Mouse (Mus musculus) CH12.LX (cell line): ENCODE results near the gene A430078G23Rik.

Experiments
- CHD2 ChIP-seq: IDR thresholded peaks from 2 replicates; pipeline ENCODE4 v1.6.1; 2011; ENCODE audit warnings: low read length, improper control_type of control experiment
- E2F4 ChIP-seq: IDR thresholded peaks from 2 replicates; pipeline ENCODE4 v1.6.1; 2011; ENCODE audit warnings: low read depth, low read length, improper control_type of control experiment; ENCODE audit not compliant: insufficient replicate concordance
- ETS1 ChIP-seq: conservative IDR thresholded peaks from 2 replicates; pipeline ENCODE4 v1.6.1; 2012; ENCODE audit warnings: low read depth, mild to moderate bottlenecking, inconsistent platforms, low read length, improper control_type of control experiment, moderate library complexity
- HCFC1 ChIP-seq: IDR thresholded peaks from 2 replicates; pipeline ENCODE4 v1.6.1; 2012; ENCODE audit warnings: low read depth, mild to moderate bottlenecking, inconsistent platforms, low read length, improper control_type of control experiment
- MAFK ChIP-seq: IDR thresholded peaks from 2 replicates; pipeline ENCODE4 v1.6.1; 2011; ENCODE audit warnings: low read length, improper control_type of control experiment; ENCODE audit not compliant: insufficient replicate concordance
- MAZ ChIP-seq: IDR thresholded peaks from 2 replicates; pipeline ENCODE4 v1.6.1; 2012; ENCODE audit warnings: low read depth, mild to moderate bottlenecking, inconsistent platforms, low read length, improper control_type of control experiment, moderate library complexity
- MYC ChIP-seq: IDR thresholded peaks from 2 replicates; pipeline ENCODE4 v1.6.1; 2011; ENCODE audit warnings: low read depth, mild to moderate bottlenecking, improper control_type of control experiment, low read length
- POLR2A ChIP-seq: IDR thresholded peaks from 2 replicates; pipeline ENCODE4 v1.6.1; 2011; ENCODE audit warnings: low read depth, mild to moderate bottlenecking, improper control_type of control experiment, low read length
- RAD21 ChIP-seq: IDR thresholded peaks from 2 replicates; pipeline ENCODE4 v1.6.1; 2011; ENCODE audit warnings: low read depth, mild to moderate bottlenecking, low read length, improper control_type of control experiment, moderate library complexity
- RCOR1 ChIP-seq: conservative IDR thresholded peaks from 2 replicates; pipeline ENCODE4 v1.6.1; 2012; ENCODE audit warnings: low read depth, mild to moderate bottlenecking, inconsistent platforms, low read length, improper control_type of control experiment
- TBP ChIP-seq: conservative IDR thresholded peaks from 2 replicates; pipeline ENCODE4 v1.6.1; 2011; ENCODE audit warnings: low read depth, low read length, improper control_type of control experiment
- TCF12 ChIP-seq: IDR thresholded peaks from 2 replicates; pipeline ENCODE4 v1.6.1; 2014; ENCODE audit warnings: low read depth, mild to moderate bottlenecking, inconsistent platforms, low read length, improper control_type of control experiment
- ZNF384 ChIP-seq: IDR thresholded peaks from 2 replicates; pipeline ENCODE4 v1.6.1; 2012; ENCODE audit warnings: low read depth, low read length, improper control_type of control experiment, inconsistent platforms

DNA sequence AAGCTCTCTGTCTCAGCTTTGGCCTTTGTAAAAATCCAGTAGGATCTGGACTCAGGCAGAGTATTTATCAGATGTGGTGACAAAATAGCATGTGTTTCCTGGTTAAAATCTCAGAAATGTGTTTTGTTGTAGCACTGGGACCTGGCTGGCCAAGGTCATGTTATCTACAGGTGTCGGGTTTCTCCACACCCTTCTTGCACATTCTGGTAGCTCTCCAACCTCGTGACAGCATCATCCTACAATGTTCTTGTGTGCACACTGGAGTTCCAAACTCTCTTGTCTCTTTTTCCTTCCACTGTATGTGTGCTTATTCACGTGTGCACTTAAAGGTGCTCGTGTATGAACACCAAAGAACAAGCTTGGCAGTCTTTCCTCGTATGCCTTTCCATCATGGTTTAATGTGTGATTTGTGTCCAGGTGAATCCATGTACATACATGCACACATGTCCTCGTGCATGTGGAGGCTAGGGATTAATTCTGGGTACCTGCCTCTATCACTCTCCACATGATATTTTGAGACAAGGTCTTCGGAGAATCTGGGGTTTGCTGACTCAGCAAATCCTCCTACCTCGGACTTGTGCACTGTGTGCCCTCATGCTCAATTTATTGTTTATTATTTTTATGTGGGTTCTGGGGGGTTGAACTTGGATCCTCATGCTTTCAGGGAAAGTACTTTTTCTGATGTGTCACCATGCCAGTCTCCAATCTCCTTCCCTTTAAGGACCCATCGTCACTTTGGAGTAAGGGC lies 35.5 kb downstream of the A430078G23Rik start:
- TF ChIP-seq MYC (no peak), POLR2A (no peak), CHD2 (no peak), ETS1 (no peak), MAZ (no peak), MAFK (peak; percentile 96), RAD21 (no peak), TBP (no peak), ZNF384 (no peak), HCFC1 (no peak), RCOR1 (no peak), TCF12 (no peak), E2F4 (no peak)
